Comparison of ENCODE assay signal across 19 mouse cellular contexts in genomic region chr16:24947485-24947884, GRCm38 (mm10).
A peak's percentile ranks its signal among the peaks of the same experiment; 100 is the strongest.
DNase-seq lines count a peak whose midpoint lies in the region; ATAC-seq and TF ChIP-seq lines count a peak whose summit lies in the region.
"Had no signal": no experiment of that assay in that cellular context is flagged by ENCODE, and none has a peak within 500 bp of the region (broad histone marks: within the 10 kb centered on the region; RNA-seq: fewer than 3 reads in every experiment).

No protein-coding gene starts in this region.

- no peak for TF ChIP-seq EP300 in stomach, postnatal 0 days (optimal IDR thresholded peaks at IDR 0.05)

- H3K4me3 ChIP-seq in heart, embryonic 10.5 days, result no peak overlapping the region
- no peak overlapping the region for H3K4me3 ChIP-seq in embryonic facial prominence, embryonic 15.5 days (replicated peaks)
- H3K4me3 ChIP-seq in stomach, postnatal 0 days (ENCODE audit: low read depth, low read length), result no peak overlapping the region
- H3K4me3 ChIP-seq: forebrain, embryonic 12.5 days; heart, embryonic 15.5 days; hindbrain, embryonic 13.5 days had no signal

- no peaks in the 10 kb centered on the region for H3K36me3 ChIP-seq in heart, embryonic 10.5 days
- H3K36me3 ChIP-seq in embryonic facial prominence, embryonic 15.5 days, result no peaks in the 10 kb centered on the region
- no peaks in the 10 kb centered on the region; the same call in 1 of the 2 replicates for H3K36me3 ChIP-seq in stomach, postnatal 0 days (ENCODE audit: control insufficient read depth, insufficient read depth, low read length)
- H3K36me3 ChIP-seq: forebrain, embryonic 12.5 days; G1E; heart, embryonic 15.5 days; hindbrain, embryonic 13.5 days had no signal

- no peaks in the 10 kb centered on the region for H3K9me3 ChIP-seq in heart, embryonic 10.5 days
- H3K9me3 ChIP-seq in embryonic facial prominence, embryonic 15.5 days (replicated peaks), result no peaks in the 10 kb centered on the region
- no peaks in the 10 kb centered on the region for H3K9me3 ChIP-seq in stomach, postnatal 0 days (ENCODE audit: control insufficient read depth, low read length)
- H3K9me3 ChIP-seq: forebrain, embryonic 12.5 days; heart, embryonic 15.5 days; hindbrain, embryonic 13.5 days had no signal

- WGBS in heart, embryonic 10.5 days, result 70% methylated on average over 1 of the region's 1 CpGs
- 75% methylated on average over 1 of the region's 1 CpGs for WGBS in embryonic facial prominence, embryonic 15.5 days
- 73% methylated on average over 1 of the region's 1 CpGs for WGBS in stomach, postnatal 0 days

- H3K4me2 ChIP-seq in embryonic facial prominence, embryonic 15.5 days (replicated peaks), result no peak overlapping the region
- no peak overlapping the region for H3K4me2 ChIP-seq in stomach, postnatal 0 days (replicated peaks; ENCODE audit: low read depth)
- H3K4me2 ChIP-seq: forebrain, embryonic 12.5 days; heart, embryonic 15.5 days; hindbrain, embryonic 13.5 days had no signal

- H3K9ac ChIP-seq in embryonic facial prominence, embryonic 15.5 days, result no peak overlapping the region
- H3K9ac ChIP-seq in stomach, postnatal 0 days (ENCODE audit: low read length), result no peak overlapping the region
- H3K9ac ChIP-seq: forebrain, embryonic 12.5 days; heart, embryonic 15.5 days; hindbrain, embryonic 13.5 days had no signal

- peak overlapping the region; percentile 38; the same call in 1 of the 2 replicates for H3K27ac ChIP-seq in heart, embryonic 10.5 days
- H3K27ac ChIP-seq in embryonic facial prominence, embryonic 15.5 days (replicated peaks), result peak overlapping the region; percentile 78
- peak overlapping the region; percentile 63; the same call in 1 of the 2 replicates for H3K27ac ChIP-seq in stomach, postnatal 0 days (replicated peaks)
- H3K27ac ChIP-seq: forebrain, embryonic 12.5 days; hindbrain, embryonic 13.5 days; hindbrain, postnatal 0 days had no signal

- no peak for ATAC-seq in embryonic facial prominence, embryonic 15.5 days (ENCODE audit: insufficient number of reproducible peaks, low FRiP score, low TSS enrichment, low read depth)
- ATAC-seq in stomach, postnatal 0 days (ENCODE audit: low FRiP score, low TSS enrichment), result no peak
- ATAC-seq: forebrain, embryonic 16.5 days; hindbrain, postnatal 0 days; intestine, embryonic 16.5 days had no signal

- no peaks in the 10 kb centered on the region for H3K27me3 ChIP-seq in heart, embryonic 10.5 days (ENCODE audit: insufficient read depth, poor library complexity, severe bottlenecking)
- H3K27me3 ChIP-seq in embryonic facial prominence, embryonic 15.5 days, result no peaks in the 10 kb centered on the region
- no peaks in the 10 kb centered on the region for H3K27me3 ChIP-seq in stomach, postnatal 0 days (ENCODE audit: control insufficient read depth, insufficient read depth, low read length)
- H3K27me3 ChIP-seq: forebrain, embryonic 12.5 days; heart, embryonic 15.5 days; hindbrain, embryonic 13.5 days had no signal

- no peak for DNase-seq in heart, embryonic 10.5 days (ENCODE audit: low spot score)
- DNase-seq in heart, adult 11 months, result no peak
- peak; percentile 40 for DNase-seq in CD4-positive, CD25-positive, alpha-beta regulatory T cell, adult 2 months (ENCODE audit: low read depth, low spot score)
- no peak for DNase-seq in stomach, postnatal 0 days (ENCODE audit: low spot score)
- DNase-seq in lung, postnatal 14 days, result no peak
- no peak for DNase-seq in right cerebral cortex, postnatal 36 days (ENCODE audit: low spot score in 2 of 2)
- DNase-seq: cerebellum, adult 11 months; cerebellum, adult 9-10 months; cerebellum, postnatal 25 days; gastrocnemius, postnatal 10 days; heart, postnatal 14 days had no signal

- H3K4me1 ChIP-seq in heart, embryonic 10.5 days, result peaks cover 49% of the 10 kb centered on the region
- H3K4me1 ChIP-seq in embryonic facial prominence, embryonic 15.5 days, result peaks cover 31% of the 10 kb centered on the region
- no peaks in the 10 kb centered on the region for H3K4me1 ChIP-seq in stomach, postnatal 0 days (replicated peaks; ENCODE audit: control insufficient read depth, insufficient read depth)

- TF ChIP-seq CTCF in stomach, postnatal 0 days (IDR thresholded peaks at IDR 0.05; ENCODE audit: low read depth), result no peak
